Mouse (Mus musculus): ENCODE data around the gene Abcg2.
"Not testable (repeated sequence)": the region's sequence is repeated elsewhere in the genome, so short reads cannot be mapped to it uniquely, and the experiment has no call there.

DNA sequence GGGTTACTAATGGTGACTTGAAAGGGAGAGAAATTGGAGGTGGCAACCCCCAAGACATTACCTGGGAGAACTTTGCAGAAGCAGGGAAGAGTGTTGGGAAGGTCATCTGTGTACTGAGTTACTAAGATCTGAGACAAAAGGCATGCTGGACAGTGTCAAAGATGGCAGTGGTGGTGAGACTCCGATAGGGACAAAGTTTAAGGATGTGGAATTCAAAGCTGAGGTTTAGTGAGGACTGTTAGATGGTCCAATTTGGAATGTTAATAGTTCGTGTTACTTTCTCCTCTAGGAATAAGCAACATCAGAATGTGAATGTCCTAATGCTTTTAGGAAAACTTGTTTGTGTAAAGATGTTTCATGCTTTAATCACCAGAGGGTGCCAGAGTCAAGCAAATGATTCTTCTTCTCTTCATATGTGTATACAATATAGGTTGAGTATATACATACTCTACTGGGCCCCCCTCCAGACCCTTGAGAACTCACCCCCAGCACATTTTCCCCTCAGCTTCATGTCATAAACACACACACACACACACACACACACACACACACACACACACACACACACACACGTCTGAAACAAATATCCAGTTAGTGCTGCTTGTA lies 19.3 kb downstream of the Abcg2 start:
- TF ChIP-seq USF1 (IDR thresholded peaks at IDR 0.05; ENCODE audit: low read depth); CTCF (IDR thresholded peaks at IDR 0.05; ENCODE audit: control insufficient read depth, insufficient read depth, insufficient read length); MAX (IDR thresholded peaks at IDR 0.05): not testable (repeated sequence)
